Mouse (Mus musculus) adrenal gland, postnatal 25 days (tissue): Measurements from ENCODE around the gene Dhrs7b. TPM values are rescaled to one million over a fixed set of nuclear protein-coding genes. Genes with fewer than 3 reads are reported as not detected.
"Not testable (repeated sequence)": the region's sequence is repeated elsewhere in the genome, so short reads cannot be mapped to it uniquely, and the experiment has no call there.

ENCODE experiments used
- DNase-seq: peaks from one replicate; pipeline ENCODE4 v3.0.0; 2021; ENCODE audit warnings: mixed read lengths
- total RNA-seq: library from RNA; stranded (reverse); gene quantifications from 2 replicates; pipeline ENCODE4 v1.2.3, GENCODE M21; 2021

Gene Dhrs7b
- total RNA-seq, 1 experiment from 2014 or later, result 49.5 TPM

- DNase-seq, result peak; percentile 29
Measured at GRCm38 (mm10) chr11:60841467-60842200, 11.2 kb downstream of the Dhrs7b start.

- no peak for DNase-seq
Measured at GRCm38 (mm10) chr11:60843412-60843811, 13.0 kb downstream of the Dhrs7b start.

GRCm38 (mm10) chr11:60845415-60845814 is 15.0 kb downstream of the Dhrs7b start:
- DNase-seq, result no peak

- no peak for DNase-seq
Measured at GRCm38 (mm10) chr11:60856587-60856986, 26.2 kb downstream of the Dhrs7b start.

GRCm38 (mm10) chr11:60861993-60862392 is 31.6 kb downstream of the Dhrs7b start:
- peak; percentile 26 for DNase-seq

GRCm38 (mm10) chr11:60863196-60863595 is 32.8 kb downstream of the Dhrs7b start:
- DNase-seq, result no peak

- DNase-seq, result no peak
Measured at GRCm38 (mm10) chr11:60864166-60864565, 33.7 kb downstream of the Dhrs7b start.

GRCm38 (mm10) chr11:60864916-60865315 is 34.5 kb downstream of the Dhrs7b start:
- no peak for DNase-seq

GRCm38 (mm10) chr11:60866021-60866420 is 35.6 kb downstream of the Dhrs7b start:
- no peak for DNase-seq

GRCm38 (mm10) chr11:60867456-60867855 is 37.0 kb downstream of the Dhrs7b start:
- DNase-seq, result no peak

GRCm38 (mm10) chr11:60867904-60868303 is 37.5 kb downstream of the Dhrs7b start:
- DNase-seq, result no peak

- not testable (repeated sequence) for DNase-seq
Measured at GRCm38 (mm10) chr11:60869471-60869870, 39.0 kb downstream of the Dhrs7b start.

- no peak for DNase-seq
Measured at GRCm38 (mm10) chr11:60871409-60871808, 41.0 kb downstream of the Dhrs7b start.

GRCm38 (mm10) chr11:60873101-60873500 is 42.7 kb downstream of the Dhrs7b start:
- DNase-seq, result no peak

GRCm38 (mm10) chr11:60878056-60878612 is 47.7 kb downstream of the Dhrs7b start:
- peak; percentile 64 for DNase-seq

GRCm38 (mm10) chr11:60878675-60879294 is 48.4 kb downstream of the Dhrs7b start, which contains the start of gene Tmem11:
TSS of gene Tmem11 (minus strand) at chr11:60879272.
- peak; percentile 92 for DNase-seq

GRCm38 (mm10) chr11:60879423-60879822 is 49.0 kb downstream of the Dhrs7b start:
- DNase-seq, result peak; percentile 27

- no peak for DNase-seq
Measured at GRCm38 (mm10) chr11:60880559-60880958, 50.1 kb downstream of the Dhrs7b start.

GRCm38 (mm10) chr11:60882386-60882785 is 52.0 kb downstream of the Dhrs7b start:
- DNase-seq, result no peak

GRCm38 (mm10) chr11:60886986-60887385 is 56.6 kb downstream of the Dhrs7b start:
- DNase-seq, result not testable (repeated sequence)

GRCm38 (mm10) chr11:60889861-60890260 is 59.4 kb downstream of the Dhrs7b start:
- DNase-seq, result no peak

GRCm38 (mm10) chr11:60890286-60890685 is 59.9 kb downstream of the Dhrs7b start:
- no peak for DNase-seq

GRCm38 (mm10) chr11:60890744-60891143 is 60.3 kb downstream of the Dhrs7b start:
- DNase-seq, result no peak
